Mouse (Mus musculus) 3134 (cell line): ENCODE data around the gene Rilpl1.
"Not testable (repeated sequence)": the region's sequence is repeated elsewhere in the genome, so short reads cannot be mapped to it uniquely, and the experiment has no call there.

ENCODE experiments used
- DNase-seq: peaks from one replicate; pipeline ENCODE4 v3.0.0-alpha.2; 2011; ENCODE audit warnings: low spot score; ENCODE audit not compliant: insufficient read length; ENCODE audit errors: extremely low read depth

Gene Rilpl1

DNA sequence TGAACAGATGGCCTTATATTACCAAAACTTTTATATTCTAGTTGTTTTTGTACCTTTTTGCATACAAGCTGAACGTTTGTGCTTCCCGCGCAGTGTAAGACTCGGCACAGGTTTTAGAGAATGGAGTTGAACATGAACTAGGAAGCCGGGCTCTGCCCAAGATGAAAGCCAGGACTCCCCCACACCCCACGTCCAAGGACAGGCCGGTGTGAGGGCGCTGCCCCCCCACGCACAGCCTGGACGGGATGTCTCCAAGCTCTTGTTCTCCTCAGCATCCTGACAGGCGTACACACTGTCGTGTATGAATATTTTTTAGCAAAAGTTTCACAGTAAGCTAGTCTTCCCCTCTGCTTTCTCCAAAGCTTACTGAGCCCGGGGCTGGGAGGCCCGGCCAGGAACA lies 70.3 kb downstream of the Rilpl1 start:
- not testable (repeated sequence) for DNase-seq

DNA sequence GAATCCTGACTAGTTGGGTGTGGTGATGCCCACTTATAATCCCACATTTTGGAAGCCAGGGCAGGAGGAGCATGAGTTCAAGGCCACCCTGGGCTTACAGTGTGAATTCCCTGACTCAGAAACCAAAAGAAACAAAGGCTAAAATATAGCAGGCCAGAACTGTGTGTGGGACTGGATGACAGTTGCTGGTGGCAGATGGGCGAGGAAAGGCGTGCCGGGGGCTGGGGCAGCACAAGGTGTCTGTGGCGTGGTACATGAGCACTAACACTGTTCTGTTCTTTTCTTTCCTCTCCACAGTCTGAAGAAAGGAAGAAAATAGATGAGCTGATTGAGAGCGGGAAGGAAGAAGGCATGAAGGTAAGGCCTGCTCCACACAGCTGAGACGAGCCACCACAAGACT lies 74.4 kb downstream of the Rilpl1 start:
- DNase-seq: no peak

DNA sequence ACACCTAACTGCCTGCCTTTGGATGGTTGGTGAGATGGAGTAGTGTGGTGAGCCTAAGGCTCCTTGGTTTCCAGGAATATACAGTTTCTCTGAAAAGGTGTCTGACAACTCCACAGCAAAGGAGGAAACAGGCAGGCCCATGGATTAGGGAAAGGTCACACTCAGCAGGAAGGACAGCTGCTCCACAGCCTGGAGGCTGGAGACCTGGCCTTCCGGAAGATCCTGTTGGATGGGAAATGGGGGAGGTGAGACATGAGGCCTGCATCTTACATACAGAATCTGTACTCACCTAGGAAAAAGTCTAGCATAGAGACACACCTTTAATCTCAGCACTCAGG lies 77.1 kb downstream of the Rilpl1 start:
- DNase-seq: no peak

DNA sequence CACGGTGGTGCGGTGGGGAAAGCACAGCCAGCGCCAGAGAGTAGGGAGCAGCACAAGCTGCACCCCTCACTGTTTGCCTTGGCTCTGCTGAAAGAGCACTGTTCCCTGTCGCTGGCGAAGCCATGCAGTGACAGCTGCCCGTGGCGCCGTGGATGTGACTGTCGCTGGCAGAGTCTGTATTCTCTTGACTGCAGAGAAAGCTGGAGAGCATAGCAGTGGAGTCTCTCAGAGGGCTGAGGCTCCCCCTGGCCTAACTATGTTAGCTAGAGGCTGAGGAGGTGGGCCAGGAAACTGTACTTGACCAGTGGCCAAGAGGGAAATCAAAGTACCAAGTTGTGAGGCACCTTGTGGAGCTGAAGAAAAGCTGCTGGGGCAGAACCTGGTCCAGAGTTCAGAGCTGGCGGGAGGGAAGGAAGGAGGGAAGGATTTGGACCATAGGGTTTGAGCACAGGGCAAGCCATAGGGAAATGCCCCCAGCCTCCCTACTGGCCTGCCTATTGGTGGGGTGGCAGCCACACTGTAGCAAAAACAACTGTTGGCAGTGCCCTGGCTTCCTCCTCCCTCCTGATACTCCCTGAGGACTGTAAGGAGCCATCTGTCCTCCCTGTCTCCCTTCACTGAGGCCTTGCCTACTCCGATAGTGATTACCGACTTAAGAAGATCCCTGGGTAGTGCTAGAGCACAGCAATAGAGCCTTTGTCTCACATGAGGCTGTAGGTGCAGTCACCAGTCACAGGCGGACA lies 77.7 kb downstream of the Rilpl1 start:
- no peak for DNase-seq

DNA sequence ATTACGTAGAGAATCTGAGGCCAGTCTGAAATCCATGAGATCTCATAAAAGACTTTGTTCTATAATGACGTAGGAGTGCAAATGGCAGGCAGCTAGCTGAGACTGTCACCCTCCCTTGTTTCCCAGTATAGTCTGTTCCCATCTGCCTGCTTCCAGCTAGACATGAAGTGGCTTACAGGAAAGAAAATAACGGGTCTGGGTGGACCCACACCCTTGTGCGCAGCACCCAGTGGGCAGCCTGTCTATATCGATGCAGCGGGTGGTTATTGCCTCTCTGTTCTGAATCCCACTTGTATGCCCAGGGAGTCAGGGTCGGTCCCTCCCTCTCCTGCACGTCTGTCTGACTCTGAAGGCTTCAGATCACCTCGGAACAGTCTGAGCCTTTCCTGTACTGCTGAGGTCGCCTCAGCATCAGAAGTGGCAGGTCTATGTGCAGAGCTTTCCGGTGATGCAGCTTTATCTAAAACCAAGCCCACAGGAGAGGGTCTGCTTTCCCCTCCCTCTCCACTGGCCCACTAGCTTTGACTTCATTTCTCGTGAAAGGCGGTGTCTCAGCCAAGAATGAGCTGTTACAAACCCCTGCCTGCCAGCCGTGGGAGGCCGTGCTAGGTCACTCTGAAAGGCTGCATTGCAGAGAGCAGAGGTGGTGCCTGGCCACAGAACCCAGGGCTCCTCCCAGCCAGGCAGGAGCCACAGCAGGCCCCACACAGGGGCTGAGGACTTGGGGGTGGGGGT lies 78.5 kb downstream of the Rilpl1 start:
- DNase-seq: no peak

DNA sequence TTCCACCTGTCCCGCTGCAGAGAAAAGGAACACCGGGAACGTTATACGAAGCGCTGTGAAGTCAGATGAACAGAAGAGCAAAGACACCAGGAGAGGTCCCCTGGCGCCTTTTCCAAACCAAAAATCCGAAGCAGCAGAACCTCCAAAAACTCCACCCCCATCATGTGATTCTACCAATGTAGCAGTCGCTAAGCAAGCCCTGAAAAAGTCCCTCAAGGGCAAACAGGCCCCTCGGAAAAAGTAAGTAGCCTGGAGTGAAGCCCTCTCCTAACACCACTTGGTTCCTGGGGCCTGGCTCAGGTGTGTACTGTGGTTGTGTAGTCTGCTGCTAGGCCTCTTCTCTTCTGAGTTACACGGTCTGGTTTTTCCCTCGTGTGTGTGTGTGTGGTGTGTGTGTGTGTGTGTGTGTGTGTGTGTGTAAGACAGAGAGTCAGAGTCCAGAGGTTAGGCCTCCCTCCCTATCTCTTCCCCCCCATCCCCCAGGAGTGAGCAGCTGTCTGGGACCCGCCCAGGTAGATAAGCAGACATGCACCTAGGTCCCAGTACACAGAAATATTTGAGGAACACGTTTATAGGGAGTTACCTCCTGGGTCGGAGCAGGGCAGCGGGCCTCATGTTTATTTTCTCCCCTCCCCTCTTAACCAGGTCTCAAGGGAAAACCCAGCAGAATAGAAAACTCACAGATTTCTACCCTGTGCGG lies 80.4 kb downstream of the Rilpl1 start:
- DNase-seq: no peak

DNA sequence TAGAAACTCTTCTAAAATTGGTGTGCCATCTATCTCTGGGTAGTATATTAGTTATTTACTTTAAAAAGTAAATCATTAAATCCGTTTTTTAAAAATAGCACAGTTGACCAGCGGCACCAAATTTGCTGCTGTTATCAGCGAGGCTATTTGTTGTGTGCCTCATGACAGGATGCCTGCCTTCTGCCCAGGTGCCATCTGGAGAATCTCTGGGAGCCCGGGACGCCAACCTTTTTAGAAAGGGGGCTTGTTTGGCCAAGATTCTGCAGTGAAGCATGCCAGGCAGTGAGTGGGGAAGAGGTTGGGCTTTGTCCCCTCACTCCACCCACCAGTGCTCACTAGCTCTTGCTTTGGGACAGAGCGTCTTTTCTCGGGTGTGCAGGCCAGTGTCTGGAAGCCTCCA lies 81.1 kb downstream of the Rilpl1 start:
- DNase-seq: no peak

DNA sequence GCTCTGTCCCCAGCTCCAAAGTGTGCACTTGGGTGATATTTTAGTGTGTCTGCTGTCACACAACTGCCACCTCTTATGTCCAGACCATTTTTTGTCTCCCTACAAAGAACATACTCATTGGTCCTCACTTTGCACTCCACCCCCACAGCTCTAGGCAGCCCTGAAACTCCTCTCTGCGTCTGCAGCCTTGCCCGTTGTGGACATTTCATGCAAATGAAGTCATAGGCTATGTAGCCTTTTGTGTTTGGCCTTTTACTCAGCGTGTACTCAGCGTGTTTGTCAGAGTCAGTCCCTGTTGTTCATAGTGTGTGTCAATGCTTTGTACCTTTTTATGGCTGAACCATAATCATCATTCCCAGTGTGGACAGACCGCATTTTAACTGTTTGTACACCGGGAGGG lies 81.7 kb downstream of the Rilpl1 start:
- no peak for DNase-seq

DNA sequence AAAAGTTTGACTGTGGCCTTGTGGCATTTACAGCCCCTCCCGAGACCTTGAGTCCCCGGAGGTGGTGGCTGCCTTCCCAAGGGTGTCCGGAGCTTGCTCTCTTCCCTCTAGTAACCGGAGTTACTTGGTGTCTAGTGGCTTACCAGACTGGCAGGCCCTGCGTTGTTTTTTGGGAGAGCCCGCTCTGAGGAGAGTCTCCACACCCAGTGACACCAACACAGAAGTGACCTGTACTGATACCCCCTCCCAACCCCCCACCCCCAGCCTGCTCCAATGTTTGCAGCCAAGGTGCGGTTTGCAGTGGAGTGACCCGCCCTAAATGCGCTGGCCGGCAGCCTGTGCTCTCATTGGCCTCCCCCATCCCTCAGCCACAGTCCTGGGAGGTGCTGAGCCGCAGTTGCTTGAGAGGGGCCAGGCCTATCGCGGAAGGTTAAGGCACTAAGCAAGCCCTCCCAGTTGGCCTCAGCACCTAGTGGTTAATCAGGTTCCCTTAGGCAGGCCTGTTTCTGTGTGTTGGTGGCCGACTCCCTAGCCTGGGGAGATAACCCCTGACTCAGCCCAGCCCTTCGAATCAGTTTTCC lies 84.8 kb downstream of the Rilpl1 start:
- DNase-seq: peak; percentile 92

DNA sequence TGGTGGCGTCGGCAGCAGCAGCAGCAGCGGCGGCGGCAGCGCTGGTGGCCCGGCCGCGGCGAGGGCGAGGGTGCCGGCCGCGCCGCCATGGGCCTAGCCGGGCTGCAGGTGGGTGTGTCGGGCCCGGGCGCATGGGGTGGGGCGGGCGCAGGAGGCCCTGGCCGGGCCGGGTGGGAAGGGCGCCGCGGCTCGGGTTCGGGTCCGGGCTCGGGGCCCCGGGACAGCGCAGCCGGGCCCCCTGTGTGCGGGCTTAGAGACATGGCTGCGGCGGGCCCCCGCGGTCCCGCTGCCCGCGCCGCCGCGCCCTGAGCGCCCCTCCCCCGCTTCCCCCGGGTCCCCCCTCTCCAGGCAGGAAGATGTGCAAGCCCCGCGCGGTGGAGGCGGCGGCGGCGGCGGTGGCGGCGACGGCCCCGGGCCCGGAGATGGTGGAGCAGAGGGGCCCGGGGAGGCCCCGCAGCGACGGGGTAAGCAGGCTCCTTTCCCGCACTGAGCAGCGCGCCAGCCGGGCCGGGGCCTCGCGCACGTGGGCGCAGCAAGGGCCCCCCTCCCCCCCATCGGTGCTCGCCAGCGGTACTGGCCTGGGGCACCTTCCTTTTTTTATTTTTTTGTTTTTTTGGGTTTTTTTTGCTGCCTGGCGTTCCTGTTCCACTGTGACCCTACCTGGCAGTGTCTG lies 85.4 kb downstream of the Rilpl1 start:
- DNase-seq: peak; percentile 45

DNA sequence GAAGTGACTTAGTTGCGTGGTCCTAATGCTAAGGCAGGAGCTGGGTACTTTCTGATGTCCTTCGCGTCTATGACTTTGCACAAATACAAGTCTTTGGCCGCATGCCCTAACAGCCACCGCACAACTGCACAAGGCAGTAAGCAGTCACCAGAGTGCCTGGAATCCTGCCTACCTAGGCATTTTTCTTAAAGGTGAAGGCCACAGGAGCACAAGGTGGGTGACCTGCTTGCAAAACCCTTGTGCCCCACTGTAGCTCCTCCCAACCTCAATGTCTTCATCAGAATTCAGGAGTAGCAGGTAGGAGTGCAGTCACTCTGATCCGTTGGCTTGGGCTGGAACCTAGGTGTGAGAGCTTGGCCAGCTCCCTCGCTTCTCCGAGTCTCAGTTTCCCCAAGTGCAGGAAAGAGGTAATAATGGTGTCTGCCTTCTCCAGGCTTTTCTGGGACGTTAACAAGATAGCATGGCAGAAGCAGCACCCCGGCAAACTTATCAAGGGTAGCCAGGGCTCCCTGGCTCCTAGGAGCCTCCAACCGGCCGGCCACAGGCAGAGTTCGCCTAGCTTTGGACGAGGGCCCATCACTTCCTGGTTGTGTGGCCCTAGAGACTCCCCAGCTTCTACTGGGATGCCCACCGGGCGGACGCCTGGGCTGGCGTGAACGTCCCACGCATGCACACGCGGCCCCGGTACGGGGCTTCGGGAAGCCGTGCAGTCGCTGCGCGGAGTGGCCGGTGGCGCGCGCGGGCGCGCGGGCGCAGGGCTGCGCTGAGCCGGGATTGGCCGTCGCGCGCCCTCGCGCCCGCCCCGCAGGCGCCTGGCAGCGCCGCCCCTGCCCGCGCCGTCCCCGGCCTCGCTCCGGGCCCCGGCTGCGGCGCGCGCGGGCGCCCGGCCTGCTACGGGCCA lies 86.3 kb downstream of the Rilpl1 start:
- DNase-seq: peak; percentile 89

DNA sequence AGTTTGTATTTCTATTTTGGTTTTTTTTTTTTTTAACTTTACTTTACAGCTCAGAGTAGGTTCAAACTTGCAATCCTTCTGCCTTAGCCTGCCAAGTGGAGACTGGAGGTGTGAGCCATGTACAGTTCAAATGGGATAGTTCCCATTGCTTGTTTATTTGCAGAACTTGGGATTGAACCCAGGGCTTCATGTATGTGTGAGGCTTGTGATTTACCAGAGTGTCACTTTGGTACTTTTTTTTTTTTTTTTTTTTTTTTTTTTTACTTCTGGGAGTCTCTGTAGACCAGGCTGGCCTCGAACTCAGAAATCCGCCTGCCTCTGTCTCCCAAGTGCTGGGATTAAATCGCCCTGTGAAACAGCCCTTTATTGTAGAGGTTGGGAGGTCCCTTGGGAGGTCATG lies 87.0 kb downstream of the Rilpl1 start:
- no peak for DNase-seq
